Mouse (Mus musculus) gastrocnemius, adult 8-10 months (tissue): Measurements from ENCODE around the gene Tdrd1. TPM values are rescaled to one million over a fixed set of nuclear protein-coding genes. Genes with fewer than 3 reads are reported as not detected.

Source experiments
- DNase-seq, 2 experiments: peaks; one replicate each; pipeline ENCODE4 v3.0.0; 2022; ENCODE audit warnings: low spot score in 2 of 2
- total RNA-seq, 4 experiments: library from RNA; stranded (reverse); gene quantifications; 2 replicates each; pipeline ENCODE4 v1.2.4; 2022

Gene Tdrd1
- total RNA-seq, 4 experiments from 2014 or later, result not detected

DNA sequence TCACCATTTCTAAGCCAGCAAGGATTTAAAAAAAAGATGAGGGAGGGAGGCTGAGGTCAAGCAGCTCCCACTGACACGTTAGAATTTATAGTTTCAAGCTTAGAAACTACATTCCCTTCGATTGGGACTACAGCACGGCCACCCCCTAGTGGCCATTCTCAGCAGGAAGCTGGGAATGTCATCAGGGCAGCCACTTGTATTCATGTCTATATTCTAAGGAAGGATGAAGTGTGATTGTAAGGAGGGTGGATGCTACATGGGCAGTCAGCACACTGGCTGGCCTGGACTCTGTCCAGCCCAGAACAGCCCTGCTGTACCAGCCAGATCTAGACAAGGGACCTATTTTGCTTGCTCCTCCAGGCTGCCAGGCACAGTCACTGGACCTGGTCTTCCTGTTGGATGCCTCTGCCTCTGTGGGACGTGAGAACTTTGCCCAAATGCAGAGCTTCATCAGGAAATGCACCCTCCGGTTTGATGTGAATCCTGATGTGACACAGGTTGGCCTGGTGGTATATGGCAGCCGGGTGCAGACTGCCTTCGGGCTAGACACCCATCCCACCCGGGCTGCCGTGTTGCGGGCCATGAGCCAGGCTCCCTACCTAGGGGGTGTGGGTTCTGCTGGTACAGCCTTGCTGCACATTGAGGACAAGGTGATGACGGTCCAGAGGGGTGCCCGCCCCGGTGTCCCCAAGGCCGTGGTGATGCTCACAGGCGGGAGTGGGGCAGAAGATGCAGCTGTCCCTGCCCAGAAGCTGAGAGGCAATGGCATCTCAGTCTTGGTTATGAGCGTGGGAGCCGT lies 82.7 kb downstream of the Tdrd1 start:
- DNase-seq, result no peak

- DNase-seq, result no peak
These were observed 84.6 kb downstream of the Tdrd1 start for GRCm38 (mm10) chr19:56910561-56910960.

DNA sequence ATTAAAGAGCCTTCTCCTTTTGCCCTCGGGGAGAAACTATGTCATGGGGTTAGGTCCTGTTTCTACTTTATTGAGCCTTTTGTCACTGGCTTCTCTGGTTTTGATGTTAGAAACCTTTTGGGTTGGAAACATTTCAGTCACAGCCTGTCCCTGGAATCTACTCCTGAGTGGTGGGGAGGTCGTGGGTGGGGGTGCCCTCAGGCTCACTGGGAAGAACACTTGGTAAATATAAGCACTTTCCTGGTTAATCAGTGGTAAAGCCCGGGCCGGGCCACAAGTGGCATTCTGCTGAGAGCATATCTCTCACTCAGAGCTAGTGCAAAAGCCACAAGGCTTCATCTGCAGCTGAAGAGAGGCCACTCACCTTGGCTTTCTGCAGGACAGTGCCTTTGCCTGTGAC lies 87.8 kb downstream of the Tdrd1 start:
- DNase-seq, result no peak

- DNase-seq, result no peak
These were observed 88.6 kb downstream of the Tdrd1 start for GRCm38 (mm10) chr19:56914658-56915057.

DNA sequence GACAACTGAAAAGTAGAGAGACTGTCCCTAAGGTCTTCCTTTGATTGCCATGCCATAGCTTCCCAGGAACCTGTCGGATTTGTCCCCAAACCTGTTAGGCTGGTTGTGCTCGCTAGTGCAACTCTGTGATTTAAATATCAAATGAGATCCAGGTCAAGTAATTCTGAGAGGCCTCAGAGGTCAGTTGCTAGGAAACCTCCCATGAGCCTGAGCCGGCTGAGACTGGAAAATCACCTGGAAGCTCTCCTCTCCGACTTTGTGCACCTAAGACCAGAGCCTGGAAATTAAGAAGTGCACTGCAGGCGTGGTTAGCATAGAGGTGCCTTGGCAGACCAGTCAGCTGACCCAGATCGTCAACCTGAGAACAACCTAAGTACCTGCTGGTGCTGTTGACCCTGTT lies 89.1 kb downstream of the Tdrd1 start:
- DNase-seq, result no peak

Other genes with a start within 250 kb of the Tdrd1 start
- gene Adrb1, start 104.0 kb upstream of the Tdrd1 start, total RNA-seq, result under 1 TPM in 2 of 4 experiments, not detected in 2; 0.07 to 0.08 TPM
- 10 to 100 TPM; 20.5 to 27.4 (median 24.4) TPM for gene Ccdc186, start 4.0 kb upstream of the Tdrd1 start, total RNA-seq
- gene Vwa2, start 48.0 kb downstream of the Tdrd1 start, total RNA-seq, result not detected
- 1 to 10 TPM; 1.4 to 2.1 (median 1.8) TPM for gene Afap1l2, start 182.0 kb downstream of the Tdrd1 start, total RNA-seq